Mouse (Mus musculus) embryonic facial prominence, embryonic 12.5 days (tissue): ENCODE results near the gene Odf4. TPM values are rescaled to one million over a fixed set of nuclear protein-coding genes. Genes with fewer than 3 reads are reported as not detected.
"Not testable (repeated sequence)": the region's sequence is repeated elsewhere in the genome, so short reads cannot be mapped to it uniquely, and the experiment has no call there.

Experiments used
- ATAC-seq: fragments of 200-750 bp; cut with Nextera tagmentation; 2 replicates; pipeline ENCODE4 v1.8.0; 2017; ENCODE audit not compliant: insufficient number of reproducible peaks, insufficient read depth, low FRiP score, low TSS enrichment
- H3K27ac ChIP-seq: fragments of 300-500 bp; sonication (generic); 2 replicates; pipeline ENCODE4 v1.5.1; 2016; ENCODE audit warnings: mild to moderate bottlenecking
- H3K27me3 ChIP-seq: fragments of 300-500 bp; sonication (generic); 2 replicates; pipeline ENCODE4 v1.6.1; 2016; ENCODE audit warnings: mild to moderate bottlenecking, moderate library complexity
- H3K36me3 ChIP-seq: fragments of 300-500 bp; sonication (generic); 2 replicates; pipeline ENCODE4 v1.6.1; 2016; ENCODE audit warnings: mild to moderate bottlenecking
- H3K4me1 ChIP-seq: fragments of 300-500 bp; sonication (generic); 2 replicates; pipeline ENCODE4 v1.6.1; 2016
- H3K4me2 ChIP-seq: fragments of 300-500 bp; sonication (generic); replicated peaks from 2 replicates; pipeline ENCODE4 v1.6.1; 2016; ENCODE audit warnings: mild to moderate bottlenecking, moderate library complexity
- H3K4me3 ChIP-seq: fragments of 300-500 bp; sonication (generic); 2 replicates; pipeline ENCODE4 v1.5.1; 2016; ENCODE audit warnings: mild to moderate bottlenecking
- H3K9ac ChIP-seq: fragments of 300-500 bp; sonication (generic); 2 replicates; pipeline ENCODE4 v1.6.1; 2016; ENCODE audit warnings: mild to moderate bottlenecking, moderate library complexity
- H3K9me3 ChIP-seq: fragments of 300-500 bp; sonication (generic); 2 replicates; pipeline ENCODE4 v1.6.1; 2016; ENCODE audit warnings: mild to moderate bottlenecking, moderate library complexity
- WGBS: fragments of 180-500 bp; shearing (Covaris S2); methylation state at CpG from one replicate; pipeline ENCODE4 v1.1.7; 2016; 5-methylcytosine and 5-hydroxymethylcytosine counted together
- polyA plus RNA-seq: library from polyadenylated mRNA; unstranded; fragments of >200 nt; fragmentation: Nextera tagmentation; extraction: Ambion mirVana; gene quantifications from 2 replicates; pipeline ENCODE4 v1.2.1, GENCODE M21; 2016

Odf4 gene
- polyA plus RNA-seq, 1 experiment from 2014 or later = not detected

- H3K9me3 ChIP-seq = no peaks in the 10 kb centered on the region
- no peaks in the 10 kb centered on the region for H3K36me3 ChIP-seq
- peaks cover 10% of the 10 kb centered on the region; the same call in 1 of the 2 replicates for H3K4me1 ChIP-seq
- ATAC-seq = no peak
- no peak overlapping the region for H3K4me3 ChIP-seq
- WGBS = 80% methylated on average over 2 of the region's 2 CpGs
- no peak overlapping the region for H3K9ac ChIP-seq
- no peaks in the 10 kb centered on the region for H3K27me3 ChIP-seq
- no peak overlapping the region for H3K27ac ChIP-seq
- H3K4me2 ChIP-seq = no peak overlapping the region
Observed at GRCm38 (mm10) chr11:68963405-68963804, 36.5 kb upstream of the Odf4 start.

- H3K36me3 ChIP-seq, H3K27ac ChIP-seq, ATAC-seq, H3K9ac ChIP-seq, H3K4me1 ChIP-seq, H3K4me3 ChIP-seq, H3K9me3 ChIP-seq, H3K27me3 ChIP-seq: not testable (repeated sequence)
- 0 out of 2 replicates have a peak overlapping the region, but pooled peaks have one; percentile 5 for H3K4me2 ChIP-seq
- WGBS = 20% methylated on average over 11 of the region's 11 CpGs
Observed at GRCm38 (mm10) chr11:68962159-68962558, 35.3 kb upstream of the Odf4 start.

GRCm38 (mm10) chr11:68961596-68961995 lies 34.7 kb upstream of the Odf4 start:
- Histone ChIP-seq H3K27ac (no peak overlapping the region), H3K4me2 (no peak overlapping the region), H3K9ac (no peak overlapping the region), H3K36me3 (no peaks in the 10 kb centered on the region), H3K9me3 (no peaks in the 10 kb centered on the region), H3K4me3 (no peak overlapping the region), H3K4me1 (0 out of 2 replicates have a peak, but pooled peaks cover 3% of the 10 kb centered on the region), H3K27me3 (peaks cover 5% of the 10 kb centered on the region)
- ATAC-seq = no peak
- 73% methylated on average over 3 of the region's 3 CpGs for WGBS

GRCm38 (mm10) chr11:68957971-68958370 lies 31.1 kb upstream of the Odf4 start:
- Histone ChIP-seq H3K9me3 (no peaks in the 10 kb centered on the region), H3K4me3 (no peak overlapping the region), H3K36me3 (no peaks in the 10 kb centered on the region), H3K4me2 (no peak overlapping the region), H3K27ac (no peak overlapping the region), H3K4me1 (peaks cover 21% of the 10 kb centered on the region), H3K9ac (no peak overlapping the region), H3K27me3 (peaks cover 40% of the 10 kb centered on the region)
- no peak for ATAC-seq
- WGBS = 92% methylated on average over 1 of the region's 1 CpGs

- Histone ChIP-seq H3K9ac (no peak within 1 kb of the TSS), H3K36me3 (no peaks in the 10 kb centered on the region), H3K4me3 (peak within 1 kb of the TSS; percentile 0; the same call in 1 of the 2 replicates), H3K4me2 (peak within 1 kb of the TSS; percentile 26), H3K27ac (0 out of 2 replicates have a peak within 1 kb of the TSS, but pooled peaks have one; percentile 0), H3K27me3 (peaks cover 41% of the 10 kb centered on the region), H3K9me3 (no peaks in the 10 kb centered on the region), H3K4me1 (peaks cover 21% of the 10 kb centered on the region)
- whole genome bisulfite sequencing = 34% methylated on average over 8 of the region's 8 CpGs
- no peak for ATAC-seq
Observed at GRCm38 (mm10) chr11:68957308-68957707, 30.4 kb upstream of the Odf4 start, which contains the start of gene Arhgef15. Gene Arhgef15 (minus strand): TSS chr11:68957480.

- peaks cover 45% of the 10 kb centered on the region for H3K27me3 ChIP-seq
- 0 out of 2 replicates have a peak overlapping the region, but pooled peaks have one; percentile 0 for H3K27ac ChIP-seq
- H3K9ac ChIP-seq = no peak overlapping the region
- WGBS = 28% methylated on average over 13 of the region's 13 CpGs
- H3K4me3 ChIP-seq = peak overlapping the region; percentile 0; the same call in 1 of the 2 replicates
- H3K4me1 ChIP-seq = peaks cover 20% of the 10 kb centered on the region
- no peak for ATAC-seq
- no peaks in the 10 kb centered on the region for H3K9me3 ChIP-seq
- H3K36me3 ChIP-seq = no peaks in the 10 kb centered on the region
- H3K4me2 ChIP-seq = peak overlapping the region; percentile 26
Observed at GRCm38 (mm10) chr11:68956697-68957096, 29.8 kb upstream of the Odf4 start.

- Histone ChIP-seq H3K36me3 (no peaks in the 10 kb centered on the region), H3K9me3 (no peaks in the 10 kb centered on the region), H3K4me1 (peaks cover 21% of the 10 kb centered on the region), H3K27ac (no peak overlapping the region), H3K4me2 (peak overlapping the region; percentile 58; the same call in 1 of the 2 replicates), H3K9ac (no peak overlapping the region), H3K4me3 (0 out of 2 replicates have a peak overlapping the region, but pooled peaks have one; percentile 0), H3K27me3 (peaks cover 50% of the 10 kb centered on the region)
- no peak for ATAC-seq
- 37% methylated on average over 2 of the region's 3 CpGs for WGBS
Observed at GRCm38 (mm10) chr11:68956107-68956506, 29.2 kb upstream of the Odf4 start.

- Histone ChIP-seq H3K27me3 (peaks cover 52% of the 10 kb centered on the region), H3K36me3 (no peaks in the 10 kb centered on the region), H3K4me3 (no peak overlapping the region), H3K4me2 (peak overlapping the region; percentile 58), H3K9ac (0 out of 2 replicates have a peak overlapping the region, but pooled peaks have one; percentile 37), H3K9me3 (no peaks in the 10 kb centered on the region), H3K27ac (no peak overlapping the region), H3K4me1 (peaks cover 21% of the 10 kb centered on the region)
- ATAC-seq = peak; percentile 19; the same call in 1 of the 2 replicates
- 65% methylated on average over 5 of the region's 5 CpGs for WGBS
Observed at GRCm38 (mm10) chr11:68955473-68955872, 28.6 kb upstream of the Odf4 start.

GRCm38 (mm10) chr11:68954408-68954807 lies 27.5 kb upstream of the Odf4 start:
- Histone ChIP-seq H3K4me3 (peak overlapping the region; percentile 36), H3K36me3 (no peaks in the 10 kb centered on the region), H3K9ac (peak overlapping the region; percentile 37), H3K9me3 (no peaks in the 10 kb centered on the region), H3K27ac (no peak overlapping the region), H3K4me2 (peak overlapping the region; percentile 58), H3K4me1 (peaks cover 21% of the 10 kb centered on the region), H3K27me3 (peaks cover 52% of the 10 kb centered on the region)
- 3% methylated on average over 17 of the region's 17 CpGs for WGBS
- ATAC-seq = no peak

- Histone ChIP-seq H3K9ac (no peak overlapping the region), H3K36me3 (no peaks in the 10 kb centered on the region), H3K27ac (no peak overlapping the region), H3K9me3 (no peaks in the 10 kb centered on the region), H3K4me1 (peaks cover 21% of the 10 kb centered on the region), H3K4me2 (peak overlapping the region; percentile 58), H3K4me3 (peak overlapping the region; percentile 36), H3K27me3 (peaks cover 52% of the 10 kb centered on the region)
- WGBS = 13% methylated on average over 13 of the region's 13 CpGs
- no peak for ATAC-seq
Observed at GRCm38 (mm10) chr11:68953903-68954302, 27.0 kb upstream of the Odf4 start.

- 7% methylated on average over 12 of the region's 12 CpGs for WGBS
- Histone ChIP-seq H3K9ac (no peak overlapping the region; the same call in 1 of the 2 replicates), H3K4me3 (peak overlapping the region; percentile 15), H3K27me3 (peaks cover 22% of the 10 kb centered on the region), H3K9me3 (no peaks in the 10 kb centered on the region), H3K36me3 (no peaks in the 10 kb centered on the region), H3K27ac (no peak overlapping the region), H3K4me1 (peaks cover 7% of the 10 kb centered on the region; the same call in 1 of the 2 replicates), H3K4me2 (peak overlapping the region; percentile 35)
- ATAC-seq = no peak
Observed at GRCm38 (mm10) chr11:68947542-68947993, 20.7 kb upstream of the Odf4 start.

- Histone ChIP-seq H3K27me3 (peaks cover 20% of the 10 kb centered on the region), H3K4me3 (peak overlapping the region; percentile 15), H3K27ac (no peak overlapping the region), H3K4me2 (peak overlapping the region; percentile 35), H3K36me3 (no peaks in the 10 kb centered on the region), H3K4me1 (peaks cover 7% of the 10 kb centered on the region; the same call in 1 of the 2 replicates), H3K9ac (peak overlapping the region; percentile 29; the same call in 1 of the 2 replicates), H3K9me3 (no peaks in the 10 kb centered on the region)
- 13% methylated on average over 16 of the region's 16 CpGs for WGBS
- ATAC-seq = no peak
Observed at GRCm38 (mm10) chr11:68946806-68947440, 20.0 kb upstream of the Odf4 start.
